Mouse (Mus musculus) C2C12 (cell line): ENCODE measurements around the gene Otop2.

Source experiments
- CEBPB ChIP-seq: IDR thresholded peaks from one replicate; pipeline ENCODE4 v1.6.1; 2011; ENCODE audit warnings: low read depth, mild to moderate bottlenecking, control low read depth, moderate library complexity
- CTCF ChIP-seq: IDR thresholded peaks from one replicate; pipeline ENCODE4 v1.5.1; 2011; ENCODE audit not compliant: control insufficient read depth, insufficient read depth, insufficient read length
- MAX ChIP-seq: IDR thresholded peaks from one replicate; pipeline ENCODE4 v1.6.1; 2011; ENCODE audit warnings: mild to moderate bottlenecking, control low read depth
- USF1 ChIP-seq: IDR thresholded peaks from one replicate; pipeline ENCODE4 v1.6.1; 2011; ENCODE audit warnings: low read depth, mild to moderate bottlenecking, control low read depth, moderate library complexity

DNA sequence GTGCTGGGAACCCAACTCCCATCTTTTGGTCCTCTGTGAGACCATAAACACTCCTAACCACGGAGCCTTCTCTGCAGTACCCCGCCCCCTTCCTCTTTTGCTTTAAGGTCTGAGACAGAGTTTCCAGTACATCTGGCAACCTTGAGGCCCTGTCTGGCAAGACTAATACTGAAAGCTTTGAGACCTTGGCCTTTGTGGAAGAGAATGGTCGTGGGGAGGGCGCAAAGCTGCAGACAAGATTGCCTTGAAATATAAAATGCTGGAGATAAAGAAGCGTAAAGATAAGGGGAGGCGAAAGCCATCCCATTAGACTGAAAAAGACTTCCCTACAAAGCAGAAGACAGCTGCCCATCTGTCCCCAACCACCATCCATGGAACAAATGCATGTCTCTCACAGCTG is 31.5 kb upstream of the Otop2 start:
- TF ChIP-seq CTCF = no peak
- no peak for TF ChIP-seq MAX
- no peak for TF ChIP-seq USF1
- TF ChIP-seq CEBPB = no peak
